Mouse (Mus musculus): Measurements from ENCODE around the gene Btbd35f15.
"Not testable (repeated sequence)": the region's sequence is repeated elsewhere in the genome, so short reads cannot be mapped to it uniquely, and the experiment has no call there.

Btbd35f15 gene

GRCm38 (mm10) chrX:33577214-33577613 is at the start of gene Btbd35f15:
Gene Btbd35f15 (minus strand): TSS chrX:33577314.
- not testable (repeated sequence) for DNase-seq

Data from right cerebral cortex, adult 18-20 months (tissue).